Mouse (Mus musculus) spleen, adult 18-20 months (tissue): ENCODE measurements around the gene Rnf26.

Source experiments
- DNase-seq, 2 experiments: peaks; one replicate each; pipeline ENCODE4 v3.0.0; 2022; ENCODE audit warnings: mixed read lengths in 2 of 2

Rnf26 gene

GRCm38 (mm10) chr9:44113105-44113789, at the start of gene Rnf26, which contains the start of gene Gm49380:
TSS of gene Rnf26 (minus strand) at chr9:44113517.
TSS of gene Gm49380 (minus strand) at chr9:44113500.
- peak; percentile 86 to 92 for DNase-seq

- no peak for DNase-seq
Measured at GRCm38 (mm10) chr9:44159886-44160285, 46.6 kb upstream of the Rnf26 start.

- DNase-seq: no peak
Measured at GRCm38 (mm10) chr9:44147290-44147689, 34.0 kb upstream of the Rnf26 start.

GRCm38 (mm10) chr9:44144718-44145060, 31.4 kb upstream of the Rnf26 start:
- no peak for DNase-seq

- no peak for DNase-seq
Measured at GRCm38 (mm10) chr9:44144023-44144717, 30.9 kb upstream of the Rnf26 start.

GRCm38 (mm10) chr9:44143421-44143820, 30.1 kb upstream of the Rnf26 start:
- no peak for DNase-seq

- DNase-seq: no peak
Measured at GRCm38 (mm10) chr9:44141951-44142350, 28.6 kb upstream of the Rnf26 start.

DNA sequence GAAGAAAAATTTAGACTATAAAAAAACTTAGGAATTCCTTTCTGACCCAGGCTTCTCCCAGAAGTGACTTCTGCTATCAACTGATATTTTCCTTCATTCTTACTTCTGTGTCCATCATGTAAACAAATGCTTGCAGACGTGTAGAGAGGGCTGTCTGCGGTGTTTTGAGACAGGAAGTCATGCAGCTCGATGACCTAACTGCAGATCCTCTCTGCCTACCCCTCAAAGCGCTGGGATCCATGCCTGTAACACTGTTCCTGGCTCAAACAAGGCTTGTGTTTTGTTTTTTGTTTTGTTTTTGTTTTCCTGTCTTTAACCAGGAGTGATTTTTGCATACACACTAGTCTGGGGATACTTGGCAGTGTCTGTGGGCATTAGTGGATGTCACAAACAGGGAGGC, 24.5 kb upstream of the Rnf26 start:
- DNase-seq: no peak

DNA sequence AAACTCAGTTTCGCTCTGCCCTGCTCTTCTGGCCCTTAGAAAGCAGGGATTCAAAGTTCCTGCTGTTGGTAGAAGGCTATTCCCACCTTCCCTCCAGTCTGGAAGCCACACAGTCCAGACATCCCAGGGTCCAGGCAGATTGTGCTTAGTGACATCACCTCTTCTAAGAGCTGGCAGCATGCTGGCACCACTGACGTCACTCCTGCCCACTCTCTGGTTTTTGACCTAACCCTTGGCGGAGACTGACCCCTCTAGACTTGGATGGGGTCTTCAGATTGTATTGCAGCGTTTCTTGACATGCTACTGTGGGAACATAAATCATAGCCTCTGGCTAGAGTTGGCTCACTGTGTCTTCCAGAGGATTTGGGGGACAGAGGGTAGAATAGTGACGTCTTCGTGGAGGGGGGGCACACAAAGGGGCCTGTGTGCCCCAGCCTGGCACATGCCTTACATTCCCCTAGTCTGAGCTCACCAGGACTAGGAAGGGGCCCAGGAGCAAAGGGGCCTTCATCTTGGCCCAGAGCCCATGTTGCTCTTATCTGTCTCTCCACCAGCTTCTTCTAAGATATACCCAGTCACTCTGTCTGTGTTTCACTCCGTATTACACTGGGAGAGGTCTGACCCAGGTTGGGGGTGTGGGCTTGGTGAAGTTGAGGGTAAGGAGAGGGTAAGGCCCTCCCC, 22.6 kb upstream of the Rnf26 start:
- DNase-seq: no peak

- DNase-seq: peak in 1 of 2 experiments; percentile 31
Measured at GRCm38 (mm10) chr9:44134851-44135730, 21.8 kb upstream of the Rnf26 start.

DNA sequence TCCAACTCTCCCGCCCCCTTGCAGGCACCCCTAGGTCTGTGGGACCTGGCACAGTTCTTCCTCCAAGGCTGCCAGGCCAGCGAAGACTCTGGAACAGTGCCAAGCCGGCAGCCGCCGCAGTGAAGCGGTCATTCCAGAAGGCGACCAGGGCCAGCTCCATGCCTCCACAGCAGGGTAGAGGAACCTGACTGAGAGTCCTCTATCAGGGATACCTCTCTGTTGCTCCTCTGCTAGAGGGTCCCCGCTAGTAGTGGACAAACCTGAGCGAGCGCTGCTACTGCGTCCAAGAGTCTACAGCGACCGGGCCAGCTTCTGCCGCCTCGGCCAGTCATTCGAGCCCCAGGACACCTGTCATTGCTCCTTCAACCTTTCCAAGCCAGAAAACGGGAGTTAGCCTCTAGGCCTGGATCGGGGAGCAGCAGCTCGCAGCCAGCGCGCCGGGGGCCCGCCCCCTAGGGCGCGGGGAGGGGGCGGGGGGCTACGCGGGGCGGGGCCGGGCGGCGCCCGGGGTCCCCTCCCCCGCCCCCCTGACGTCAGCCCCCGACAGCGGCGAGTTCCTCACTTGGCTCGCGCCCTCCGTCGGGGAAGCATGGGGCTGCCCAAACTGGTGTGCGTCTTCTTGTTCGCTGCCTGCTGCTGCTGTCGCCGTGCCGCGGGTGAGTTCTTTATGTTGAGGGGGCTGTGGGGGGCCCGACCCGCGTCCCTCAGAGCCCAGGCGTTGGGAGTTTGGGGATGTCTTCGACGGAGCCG, 21.0 kb upstream of the Rnf26 start, which contains the start of gene Mcam:
Mcam (plus strand) TSS at position 369 of the 750 bp plus-strand sequence.
- peak in 1 of 2 experiments; percentile 12 for DNase-seq

GRCm38 (mm10) chr9:44133287-44133686, 20.0 kb upstream of the Rnf26 start:
- no peak for DNase-seq

DNA sequence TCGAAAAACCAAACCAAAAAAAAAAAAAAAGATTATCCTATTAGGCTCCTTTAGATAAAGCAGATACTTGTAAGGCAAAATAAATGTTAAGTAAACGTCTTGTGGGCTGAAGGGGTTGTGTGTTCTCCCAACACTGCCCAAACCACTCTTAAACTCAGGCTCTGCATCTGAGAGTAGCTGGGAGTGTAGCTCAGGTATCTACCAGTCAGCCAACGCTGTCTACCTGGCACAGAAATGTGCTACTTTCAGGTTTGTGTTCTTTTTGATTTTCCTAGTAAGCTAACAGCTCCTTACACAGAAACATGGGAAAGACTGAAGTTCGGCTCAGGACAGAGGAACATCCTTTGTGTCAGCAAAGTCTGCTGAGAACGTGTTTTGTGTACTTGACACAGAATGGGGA, 18.9 kb upstream of the Rnf26 start:
- DNase-seq: no peak

DNA sequence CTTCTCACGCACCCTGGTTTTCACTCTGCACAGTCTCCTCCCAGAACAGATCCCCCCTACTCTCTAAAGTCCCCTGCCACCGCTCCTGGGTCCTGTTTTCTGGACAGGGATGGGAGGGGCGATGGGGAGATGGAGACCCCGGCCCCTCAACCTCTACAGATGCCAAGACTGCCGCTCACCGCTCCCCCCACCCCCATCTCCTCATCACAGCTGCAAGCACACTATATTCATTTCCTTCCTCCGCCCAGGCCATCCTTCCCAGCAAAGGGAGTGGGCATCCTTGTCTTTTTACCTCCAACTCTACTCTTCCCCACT, 17.9 kb upstream of the Rnf26 start:
- no peak for DNase-seq

DNA sequence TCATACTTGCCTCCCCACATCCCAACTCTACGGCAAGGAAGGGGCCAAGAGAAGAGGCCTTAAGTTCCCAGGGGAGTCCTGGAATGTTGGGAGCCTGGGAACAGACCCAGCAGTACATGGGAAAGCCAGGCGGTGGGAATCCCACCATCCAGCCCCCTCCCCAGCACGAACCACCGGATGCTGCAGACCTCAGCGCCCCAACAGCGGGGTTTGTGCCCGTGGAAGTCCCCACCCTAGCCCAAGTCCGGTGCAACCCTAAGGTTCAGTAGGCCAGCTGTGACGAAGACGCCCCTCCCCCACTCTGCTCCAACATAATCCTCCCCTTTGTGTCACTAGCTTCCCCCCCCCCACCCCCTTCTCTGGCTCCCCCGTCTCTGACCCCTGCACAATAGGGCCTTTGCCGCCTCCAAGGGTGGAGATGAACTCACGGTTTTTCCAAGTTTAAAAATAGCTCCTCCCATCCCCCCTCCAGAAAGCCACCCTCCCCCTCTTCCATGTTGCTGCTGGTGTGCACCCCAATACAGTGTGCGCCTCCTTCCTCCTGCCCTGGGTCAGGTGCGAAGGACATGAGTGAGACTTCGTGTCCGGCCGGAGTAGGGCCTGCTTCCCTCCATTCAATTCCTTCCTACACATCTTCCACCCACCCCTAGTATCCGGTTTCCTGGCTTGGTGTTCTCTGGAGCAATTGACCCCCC, 17.4 kb upstream of the Rnf26 start:
- peak; percentile 9 to 25 for DNase-seq

DNA sequence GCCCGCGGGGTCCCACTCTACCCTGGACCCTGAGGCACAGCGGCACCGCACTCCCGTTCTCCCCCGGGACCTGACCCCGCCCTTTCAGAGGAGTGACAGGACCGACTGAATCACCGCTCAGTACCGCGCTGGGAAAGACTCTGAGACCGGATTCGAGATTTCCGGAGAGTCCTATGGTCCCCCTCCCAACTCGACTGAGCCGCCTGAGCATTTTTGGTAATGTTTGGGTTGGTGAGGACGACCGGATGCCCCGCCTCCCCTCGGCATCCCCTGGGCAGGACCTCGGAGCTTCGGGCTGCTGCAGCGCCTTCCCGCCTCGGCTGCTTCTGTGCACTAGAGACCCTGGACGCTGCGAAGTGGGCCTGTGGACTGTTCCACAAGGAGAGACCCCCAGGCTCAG, 16.7 kb upstream of the Rnf26 start:
- DNase-seq: peak; percentile 69 to 71

DNA sequence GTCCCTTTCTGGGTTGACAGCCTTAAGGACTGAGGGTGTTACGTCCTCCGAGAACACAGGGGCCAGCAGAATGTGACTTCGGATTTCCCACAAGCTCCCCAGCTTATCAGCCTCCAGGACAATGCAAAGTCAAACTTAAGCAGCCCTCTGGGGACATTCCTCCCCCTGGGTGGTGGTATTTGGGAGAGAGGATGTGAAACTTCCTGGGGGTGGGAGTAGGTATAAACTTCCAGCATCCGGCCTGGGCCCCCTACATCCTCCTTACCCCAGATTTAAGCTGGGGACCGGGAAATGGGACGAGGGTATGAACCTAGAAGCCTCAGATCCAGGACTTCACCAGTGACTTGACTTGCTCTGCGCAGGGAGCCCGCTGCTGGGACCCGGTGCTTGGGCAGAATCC, 16.3 kb upstream of the Rnf26 start:
- no peak for DNase-seq

DNA sequence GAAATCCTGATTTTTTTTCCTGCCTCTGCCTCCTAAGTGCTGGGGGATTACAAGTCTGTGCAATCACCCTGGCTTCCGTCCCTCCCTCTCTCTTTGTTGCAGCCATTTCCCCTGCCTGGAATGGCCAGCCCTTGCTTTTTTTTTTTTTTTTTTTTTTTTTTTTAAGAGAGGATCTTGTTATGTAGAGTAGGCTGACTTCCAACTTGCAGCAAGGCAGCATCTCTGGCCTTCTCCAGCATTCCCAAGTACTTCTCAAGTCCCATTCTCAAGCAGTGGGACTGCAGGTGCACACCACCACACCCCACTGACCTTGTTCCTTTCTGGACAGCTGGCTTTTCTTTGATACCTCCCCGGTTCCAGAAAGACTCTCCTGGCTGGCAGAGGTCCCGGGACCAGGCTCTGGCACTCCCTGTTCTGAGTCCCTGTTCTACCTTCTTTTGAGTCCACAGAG, 14.1 kb upstream of the Rnf26 start:
- no peak for DNase-seq

DNA sequence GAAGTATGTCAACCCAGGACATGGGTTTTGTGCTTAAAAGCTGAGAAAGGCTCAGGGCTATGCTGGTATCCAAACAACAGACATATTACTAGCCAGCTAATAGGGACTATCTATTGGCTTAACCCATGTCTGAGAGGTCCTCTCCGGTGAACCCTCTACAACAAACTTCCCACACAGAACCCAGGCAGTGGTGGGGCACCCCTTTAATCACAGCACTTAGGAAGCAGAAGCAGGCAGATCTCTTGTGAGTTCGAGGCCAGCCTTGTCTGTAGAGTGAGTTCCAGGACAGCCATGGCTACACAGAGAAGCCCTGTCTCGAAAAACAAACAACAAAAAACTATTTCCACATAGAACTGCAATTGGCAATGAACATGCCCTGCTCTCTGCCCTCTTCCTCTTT, 13.4 kb upstream of the Rnf26 start:
- no peak for DNase-seq

DNA sequence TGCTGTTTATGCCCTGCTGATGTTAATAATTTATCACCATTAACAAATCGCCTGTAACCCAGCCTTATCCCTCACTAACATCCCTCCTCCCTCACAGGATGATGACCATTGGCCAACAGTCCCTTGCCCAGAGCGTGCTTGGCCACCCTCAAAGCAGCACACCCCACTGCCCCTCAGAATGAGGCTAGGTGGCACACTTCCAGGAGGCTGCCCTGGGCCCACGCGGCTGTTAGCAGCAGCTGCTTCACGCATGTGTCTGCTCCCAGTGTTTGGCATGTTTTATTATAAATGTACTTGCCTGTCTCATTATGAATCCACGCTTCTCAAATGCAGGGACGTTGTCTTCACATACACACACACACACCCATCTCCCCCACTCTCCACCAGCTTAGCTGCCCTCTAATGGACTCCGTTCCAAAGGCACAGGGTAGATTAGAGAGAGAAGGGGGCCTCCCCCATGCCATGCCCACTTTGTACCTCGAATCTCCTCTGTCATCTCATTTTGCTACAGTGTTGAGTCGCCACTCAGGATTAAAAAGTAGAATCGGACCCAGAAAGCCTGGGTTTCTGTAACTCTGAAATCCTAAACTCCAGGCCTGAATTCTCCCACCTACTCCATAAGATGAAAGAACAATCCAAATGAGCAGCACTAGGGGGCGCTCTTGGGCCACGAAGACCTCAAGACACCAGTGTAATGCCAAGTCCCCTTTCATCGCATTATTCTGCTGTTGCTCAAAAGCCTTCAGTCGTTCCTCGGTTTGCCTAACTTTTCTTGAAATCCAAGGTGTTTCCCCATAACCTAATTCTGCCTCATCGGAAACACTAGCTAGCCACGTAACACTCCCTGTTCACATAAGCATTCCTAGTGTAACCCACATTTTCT, 12.5 kb upstream of the Rnf26 start:
- DNase-seq: peak; percentile 60 to 81
